Mouse (Mus musculus) heart, adult 2 months (tissue): Measurements from ENCODE around the gene Vat1l.

ENCODE experiments used
- CTCF ChIP-seq: fragments of 200-600 bp; IDR thresholded peaks from 2 replicates; pipeline ENCODE4 v1.8.1; 2022; ENCODE audit warnings: antibody characterized with exemption, mild to moderate bottlenecking, moderate library complexity
- POLR2A ChIP-seq: fragments of 200-500 bp; IDR thresholded peaks from 2 replicates; pipeline ENCODE4 v1.6.1; 2011; ENCODE audit warnings: mild to moderate bottlenecking, low read depth, low read length, control low read depth; ENCODE audit not compliant: insufficient read depth

GRCm38 (mm10) chr8:114399273-114399672 is 193.9 kb downstream of the Vat1l start:
- TF ChIP-seq CTCF (no peak), POLR2A (no peak)
